Mouse (Mus musculus): ENCODE measurements around the gene Sertad2.

GRCm38 (mm10) chr11:20544376-20544775, 1.3 kb downstream of the Sertad2 start:
- TF ChIP-seq POLR2A (IDR thresholded peaks at IDR 0.05; ENCODE audit: borderline replicate concordance, insufficient read depth, low read length): no peak
- no peak for TF ChIP-seq CTCF (IDR thresholded peaks at IDR 0.05; ENCODE audit: borderline replicate concordance, insufficient read depth, low read depth, low read length)

Data from cerebellum, adult 2 months (tissue).